In genomic region chr6:87759404-87759803, GRCm38 (mm10) we compare ENCODE assay signal across 27 mouse cellular contexts. TPM values are rescaled to one million over a fixed set of nuclear protein-coding genes. Genes with fewer than 3 reads are reported as not detected.
DNase-seq lines count a peak whose midpoint lies in the region; ATAC-seq and TF ChIP-seq lines count a peak whose summit lies in the region.
"Had no signal": no experiment of that assay in that cellular context is flagged by ENCODE, and none has a peak within 500 bp of the region (broad histone marks: within the 10 kb centered on the region; RNA-seq: fewer than 3 reads in every experiment).

No protein-coding gene starts in this region.

- no peak for ATAC-seq in forebrain, embryonic 11.5 days (replicated peaks; ENCODE audit: low FRiP score)
- no peak for ATAC-seq in forebrain, embryonic 13.5 days
- no peak for ATAC-seq in liver, embryonic 12.5 days
- peak; percentile 85 for ATAC-seq in liver, postnatal 0 days
- ATAC-seq: forebrain, embryonic 16.5 days; midbrain, embryonic 16.5 days had no signal

- H3K4me1 ChIP-seq in forebrain, embryonic 11.5 days (replicated peaks; ENCODE audit: control insufficient read depth, insufficient read depth, low read length) = no peaks in the 10 kb centered on the region
- no peaks in the 10 kb centered on the region for H3K4me1 ChIP-seq in forebrain, embryonic 13.5 days
- peaks cover 51% of the 10 kb centered on the region for H3K4me1 ChIP-seq in liver, embryonic 12.5 days
- H3K4me1 ChIP-seq in liver, postnatal 0 days (ENCODE audit: insufficient read depth) = peaks cover 13% of the 10 kb centered on the region
- H3K4me1 ChIP-seq: heart, embryonic 12.5 days; lung, embryonic 15.5 days; midbrain, embryonic 10.5 days had no signal

- no peak overlapping the region for H3K27ac ChIP-seq in forebrain, embryonic 11.5 days (ENCODE audit: low read depth, low read length)
- H3K27ac ChIP-seq in forebrain, embryonic 13.5 days = no peak overlapping the region
- H3K27ac ChIP-seq in liver, embryonic 12.5 days = 0 out of 2 replicates have a peak overlapping the region, but pooled peaks have one; percentile 56
- H3K27ac ChIP-seq in liver, postnatal 0 days (ENCODE audit: low read depth) = peak overlapping the region; percentile 82
- H3K27ac ChIP-seq: gastrocnemius, adult 2 months; hindbrain, embryonic 14.5 days; lung, embryonic 15.5 days; midbrain, embryonic 10.5 days had no signal

- no peak overlapping the region for H3K4me3 ChIP-seq in forebrain, embryonic 11.5 days (ENCODE audit: low read depth, low read length)
- H3K4me3 ChIP-seq in forebrain, embryonic 13.5 days = no peak overlapping the region
- H3K4me3 ChIP-seq in liver, embryonic 12.5 days = no peak overlapping the region
- H3K4me3 ChIP-seq in liver, postnatal 0 days (ENCODE audit: low read depth, low read length) = peak overlapping the region; percentile 24
- H3K4me3 ChIP-seq: gastrocnemius, adult 2 months; heart, embryonic 12.5 days; lung, embryonic 15.5 days; midbrain, embryonic 10.5 days had no signal

- no peak overlapping the region for H3K4me2 ChIP-seq in forebrain, embryonic 11.5 days (ENCODE audit: low read depth, low read length, severe bottlenecking)
- H3K4me2 ChIP-seq in forebrain, embryonic 13.5 days = no peak overlapping the region
- 0 out of 2 replicates have a peak overlapping the region, but pooled peaks have one; percentile 11 for H3K4me2 ChIP-seq in liver, embryonic 12.5 days
- peak overlapping the region; percentile 55 for H3K4me2 ChIP-seq in liver, postnatal 0 days (ENCODE audit: low read depth, low read length)
- H3K4me2 ChIP-seq: heart, embryonic 12.5 days; hindbrain, embryonic 14.5 days; lung, embryonic 15.5 days had no signal

- 85% methylated on average over 3 of the region's 3 CpGs for WGBS in forebrain, embryonic 11.5 days
- WGBS in forebrain, embryonic 13.5 days = 76% methylated on average over 3 of the region's 3 CpGs
- WGBS in liver, embryonic 12.5 days (ENCODE audit: insufficient replicate concordance) = 60% methylated on average over 3 of the region's 3 CpGs
- 61% methylated on average over 3 of the region's 3 CpGs for WGBS in liver, postnatal 0 days (ENCODE audit: insufficient replicate concordance)

- TF ChIP-seq EP300 in liver, postnatal 0 days (IDR thresholded peaks at IDR 0.05; ENCODE audit: low read depth) = no peak

- peak; percentile 43 for DNase-seq in forebrain, embryonic 11.5 days (ENCODE audit: low spot score)
- peak; percentile 30 for DNase-seq in kidney, adult 9 months
- no peak for DNase-seq in kidney, postnatal 14 days
- DNase-seq in liver, postnatal 0 days = no peak
- DNase-seq in thymus, postnatal 25 days = no peak
- no peak for DNase-seq in retina, postnatal 1 day
- DNase-seq: adrenal gland, postnatal 10 days; cerebellum, adult 11 months; cerebellum, adult 9-10 months; cerebellum, postnatal 36 days; gastrocnemius, adult 2 months; gastrocnemius, postnatal 36 days; heart, adult 18-20 months; layer of hippocampus, postnatal 36 days; left cerebral cortex, postnatal 4 days; right cerebral cortex, adult 18-20 months; spleen, adult 18-20 months had no signal

- TF ChIP-seq CTCF in liver, postnatal 0 days (IDR thresholded peaks at IDR 0.05; ENCODE audit: low read depth) = no peak

- no peaks in the 10 kb centered on the region for H3K9me3 ChIP-seq in forebrain, embryonic 11.5 days (ENCODE audit: control insufficient read depth, low read length)
- H3K9me3 ChIP-seq in forebrain, embryonic 13.5 days (replicated peaks) = no peaks in the 10 kb centered on the region
- H3K9me3 ChIP-seq in liver, embryonic 12.5 days (replicated peaks) = no peaks in the 10 kb centered on the region; the same call in 1 of the 2 replicates
- no peaks in the 10 kb centered on the region for H3K9me3 ChIP-seq in liver, postnatal 0 days (ENCODE audit: low read length)
- H3K9me3 ChIP-seq: heart, embryonic 12.5 days; lung, embryonic 15.5 days had no signal

- H3K36me3 ChIP-seq in forebrain, embryonic 11.5 days (ENCODE audit: control insufficient read depth, insufficient read depth, low read length) = no peaks in the 10 kb centered on the region
- no peaks in the 10 kb centered on the region for H3K36me3 ChIP-seq in forebrain, embryonic 13.5 days (ENCODE audit: poor library complexity, severe bottlenecking)
- H3K36me3 ChIP-seq in liver, embryonic 12.5 days = no peaks in the 10 kb centered on the region
- H3K36me3 ChIP-seq in liver, postnatal 0 days (replicated peaks; ENCODE audit: insufficient read depth, low read length) = no peaks in the 10 kb centered on the region
- H3K36me3 ChIP-seq: heart, embryonic 12.5 days had no signal

- H3K27me3 ChIP-seq in forebrain, embryonic 11.5 days (ENCODE audit: control insufficient read depth, insufficient read depth, low read length) = no peaks in the 10 kb centered on the region
- no peaks in the 10 kb centered on the region for H3K27me3 ChIP-seq in forebrain, embryonic 13.5 days
- no peaks in the 10 kb centered on the region; the same call in 1 of the 2 replicates for H3K27me3 ChIP-seq in liver, embryonic 12.5 days (replicated peaks)
- H3K27me3 ChIP-seq in liver, postnatal 0 days (ENCODE audit: insufficient read depth, low read length) = no peaks in the 10 kb centered on the region
- H3K27me3 ChIP-seq: heart, embryonic 12.5 days; lung, embryonic 15.5 days had no signal

- H3K9ac ChIP-seq in forebrain, embryonic 11.5 days (ENCODE audit: low read length) = no peak overlapping the region
- H3K9ac ChIP-seq in forebrain, embryonic 13.5 days = no peak overlapping the region
- H3K9ac ChIP-seq in liver, embryonic 12.5 days = no peak overlapping the region
- H3K9ac ChIP-seq in liver, postnatal 0 days (replicated peaks) = no peak overlapping the region; the same call in 1 of the 2 replicates
- H3K9ac ChIP-seq: heart, embryonic 12.5 days; hindbrain, embryonic 14.5 days; lung, embryonic 15.5 days had no signal

RNA-seq across cellular contexts. Expression of gene Gp9, which starts 18.5 kb away (rescaled TPM):
- polyA plus RNA-seq in forebrain, embryonic 11.5 days (2014; fragmentation: Nextera tagmentation; extraction: Ambion mirVana) = 2.5 and 2.8 TPM in 2 replicates
- polyA plus RNA-seq in forebrain, embryonic 13.5 days (2015; fragmentation: Nextera tagmentation; extraction: Ambion mirVana) = 0.77 and 0.89 TPM in 2 replicates
- polyA plus RNA-seq in liver, embryonic 12.5 days (2016; fragmentation: Nextera tagmentation; extraction: Ambion mirVana) = 40.9 and 44.2 TPM in 2 replicates
- 36.5 and 38.0 TPM in 2 replicates for polyA plus RNA-seq in liver, postnatal 0 days (2015; fragmentation: Nextera tagmentation; extraction: Ambion mirVana)
- polyA plus RNA-seq: C2C12; testis, adult 2 months had no signal

RNA-seq across cellular contexts. Expression of gene Efcc1, which starts 28.7 kb away (rescaled TPM):
- 1.5 TPM in 2 replicates for polyA plus RNA-seq in forebrain, embryonic 11.5 days (2014; fragmentation: Nextera tagmentation; extraction: Ambion mirVana)
- 0.96 and 1.1 TPM in 2 replicates for polyA plus RNA-seq in forebrain, embryonic 13.5 days (2015; fragmentation: Nextera tagmentation; extraction: Ambion mirVana)
- 0.51 and 0.63 TPM in 2 replicates for polyA plus RNA-seq in liver, embryonic 12.5 days (2016; fragmentation: Nextera tagmentation; extraction: Ambion mirVana)
- polyA plus RNA-seq in liver, postnatal 0 days (2015; fragmentation: Nextera tagmentation; extraction: Ambion mirVana) = 0.39 and 0.42 TPM in 2 replicates

RNA-seq across cellular contexts. Expression of gene Rab43, which starts 52.6 kb away (rescaled TPM):
- 9.4 and 9.7 TPM in 2 replicates for polyA plus RNA-seq in forebrain, embryonic 11.5 days (2014; fragmentation: Nextera tagmentation; extraction: Ambion mirVana)
- 7.4 and 7.9 TPM in 2 replicates for polyA plus RNA-seq in forebrain, embryonic 13.5 days (2015; fragmentation: Nextera tagmentation; extraction: Ambion mirVana)
- 28.6 and 30.5 TPM in 2 replicates for polyA plus RNA-seq in liver, embryonic 12.5 days (2016; fragmentation: Nextera tagmentation; extraction: Ambion mirVana)
- 44.4 and 45.4 TPM in 2 replicates for polyA plus RNA-seq in liver, postnatal 0 days (2015; fragmentation: Nextera tagmentation; extraction: Ambion mirVana)

Comparison
In these comparisons a context has a peak if more than half of its experiments do, and no peak if none do; other contexts are left out.
1. DNase-seq: peak in forebrain, embryonic 11.5 days (single experiment) and kidney, adult 9 months (single experiment); none in kidney, postnatal 14 days (single experiment), liver, postnatal 0 days (single experiment), thymus, postnatal 25 days (single experiment) and retina, postnatal 1 day (single experiment).
2. H3K27ac ChIP-seq: peak in liver, embryonic 12.5 days (single experiment) and liver, postnatal 0 days (single experiment); none in forebrain, embryonic 11.5 days (single experiment) and forebrain, embryonic 13.5 days (single experiment).
3. H3K4me2 ChIP-seq: peak in liver, embryonic 12.5 days (single experiment) and liver, postnatal 0 days (single experiment); none in forebrain, embryonic 11.5 days (single experiment) and forebrain, embryonic 13.5 days (single experiment).